Mouse (Mus musculus): ENCODE measurements at regions not wholly inside any gene's neighbourhood (a gene's known extent, or its start where the extent isn't known, plus 50 kb on each side); places are given as distances from the start of the nearest gene placed in this dataset.

GRCm38 (mm10) chr17:49219512-49220197, 208.5 kb upstream of the Mocs1 start:
- CTCF ChIA-PET: no interaction called here

DNA sequence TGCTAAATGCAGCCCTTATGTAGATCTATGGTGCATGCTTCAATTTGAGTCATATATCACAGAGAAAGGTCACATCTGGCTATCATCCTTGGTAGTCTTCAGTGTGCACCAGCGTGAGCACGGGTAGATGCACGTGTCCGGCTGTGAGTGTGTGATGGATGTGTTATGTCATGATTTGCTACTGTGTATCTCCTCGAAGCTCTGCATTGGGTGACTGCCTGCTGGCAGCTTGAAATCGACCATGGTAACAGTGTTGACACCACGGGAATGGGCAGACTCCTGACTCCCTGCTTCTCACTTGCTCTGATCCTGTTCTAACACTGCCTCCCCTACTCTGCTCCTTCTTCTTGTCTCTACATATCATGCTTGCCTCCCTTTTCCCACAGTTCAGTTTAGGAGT, 204.9 kb upstream of the Mocs1 start:
- CTCF ChIA-PET: no interaction called here

GRCm38 (mm10) chr17:49223651-49224050, 204.5 kb upstream of the Mocs1 start:
- CTCF ChIA-PET: no interaction called here

DNA sequence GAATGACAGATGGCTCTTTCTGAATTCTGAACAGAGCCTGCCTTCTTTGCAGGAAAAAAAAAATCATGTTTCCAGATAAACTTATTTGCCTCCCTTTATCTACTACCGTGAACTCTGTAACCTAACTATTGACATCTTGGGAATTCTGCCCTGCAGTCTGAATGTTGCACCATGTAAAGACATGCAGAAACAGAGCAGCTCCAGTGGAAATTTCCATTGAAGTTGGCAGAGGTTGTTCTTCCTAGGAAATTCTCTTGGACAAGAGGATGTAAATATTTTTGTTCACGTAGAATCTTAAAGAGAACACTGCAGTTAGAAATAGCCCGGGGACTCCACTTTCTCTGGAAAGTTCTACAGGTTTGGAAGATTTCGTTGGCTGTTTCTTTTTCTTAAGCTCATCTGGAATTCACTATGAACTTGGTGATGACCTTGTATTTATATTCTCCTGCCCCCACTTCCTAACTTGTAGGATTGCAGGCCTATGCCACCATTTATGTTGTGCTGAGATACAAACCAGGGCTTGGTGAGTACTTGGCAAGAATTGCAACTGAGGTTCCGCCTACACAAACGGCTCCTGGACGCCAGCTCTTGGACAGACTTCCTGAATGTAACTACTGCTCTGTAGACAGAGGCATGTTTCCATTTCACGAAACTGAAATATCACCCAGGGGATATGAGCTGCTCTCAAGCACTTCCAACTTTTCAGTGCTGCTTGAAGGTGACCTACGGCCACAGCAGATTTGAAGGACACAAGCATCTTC, 202.7 kb upstream of the Mocs1 start:
- CTCF ChIA-PET: no interaction called here

- CTCF ChIA-PET: no interaction called here
These were observed 202.2 kb upstream of the Mocs1 start for GRCm38 (mm10) chr17:49226016-49226400.

- CTCF ChIA-PET: interaction anchor here (0.5 kb wide), 1 partner anchor 28 kb away, joined by 3 read pairs; no protein-coding TSS in a partner anchor
These were observed 196.9 kb upstream of the Mocs1 start for GRCm38 (mm10) chr17:49231287-49231686.

DNA sequence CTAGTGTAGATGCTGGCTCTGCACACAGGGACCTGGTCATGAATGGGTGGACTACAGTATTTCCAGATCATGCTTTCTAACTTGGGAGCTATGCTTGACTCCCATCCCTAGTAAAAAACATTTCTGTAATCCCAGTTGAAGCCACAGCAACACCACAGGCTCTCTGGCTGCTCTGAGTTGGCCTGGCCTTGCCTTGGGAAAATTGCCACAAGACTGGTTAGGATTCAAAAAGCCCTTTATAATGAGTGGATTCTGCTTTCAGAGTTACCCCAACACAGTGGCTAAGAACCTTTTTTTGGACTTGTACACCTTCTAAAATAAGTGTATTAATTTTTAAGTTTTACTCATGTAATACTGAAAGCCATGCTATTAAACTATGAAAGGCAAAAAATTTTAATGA, 188.1 kb upstream of the Mocs1 start:
- CTCF ChIA-PET: no interaction called here

DNA sequence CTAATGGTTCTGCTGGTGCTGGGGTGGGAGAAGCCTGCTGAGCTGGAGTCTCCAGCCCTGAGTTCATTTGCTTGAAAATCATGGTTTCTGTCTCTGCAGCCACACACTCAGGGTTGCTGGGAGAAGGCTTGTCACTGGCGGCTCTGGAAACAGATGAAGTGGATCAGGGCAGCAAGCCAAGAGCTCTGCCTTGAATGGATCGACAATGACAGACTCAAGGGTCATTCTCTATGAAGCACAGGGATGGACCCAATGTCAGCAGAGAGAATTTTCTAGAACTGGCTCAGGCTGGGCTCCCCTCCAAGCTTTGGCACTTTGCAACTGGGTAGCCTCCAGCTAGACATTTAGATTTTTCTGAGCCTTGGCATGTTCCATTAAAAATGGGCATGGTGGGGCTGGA, 184.7 kb upstream of the Mocs1 start:
- CTCF ChIA-PET: no interaction called here

DNA sequence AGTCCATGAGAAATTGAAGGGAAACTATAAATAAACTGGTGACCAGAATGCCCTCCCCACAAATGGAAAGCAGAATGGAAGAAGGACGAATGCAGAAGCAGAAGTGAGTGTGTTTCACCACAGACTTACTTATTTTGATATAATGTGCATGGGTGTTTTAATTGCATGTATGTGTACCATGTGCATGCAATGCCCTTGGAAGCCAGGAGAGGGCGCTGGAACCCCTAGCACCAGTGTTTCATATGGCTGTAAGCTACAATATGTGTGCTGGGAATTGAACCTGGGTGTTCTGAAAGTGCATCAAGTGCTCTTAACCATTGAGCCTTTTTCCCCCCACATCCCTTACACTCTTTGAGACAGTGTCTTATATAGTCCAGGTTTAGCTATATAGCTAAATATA, 183.1 kb upstream of the Mocs1 start:
- CTCF ChIA-PET: no interaction called here

GRCm38 (mm10) chr17:49247215-49247614, 180.9 kb upstream of the Mocs1 start:
- CTCF ChIA-PET: no interaction called here

DNA sequence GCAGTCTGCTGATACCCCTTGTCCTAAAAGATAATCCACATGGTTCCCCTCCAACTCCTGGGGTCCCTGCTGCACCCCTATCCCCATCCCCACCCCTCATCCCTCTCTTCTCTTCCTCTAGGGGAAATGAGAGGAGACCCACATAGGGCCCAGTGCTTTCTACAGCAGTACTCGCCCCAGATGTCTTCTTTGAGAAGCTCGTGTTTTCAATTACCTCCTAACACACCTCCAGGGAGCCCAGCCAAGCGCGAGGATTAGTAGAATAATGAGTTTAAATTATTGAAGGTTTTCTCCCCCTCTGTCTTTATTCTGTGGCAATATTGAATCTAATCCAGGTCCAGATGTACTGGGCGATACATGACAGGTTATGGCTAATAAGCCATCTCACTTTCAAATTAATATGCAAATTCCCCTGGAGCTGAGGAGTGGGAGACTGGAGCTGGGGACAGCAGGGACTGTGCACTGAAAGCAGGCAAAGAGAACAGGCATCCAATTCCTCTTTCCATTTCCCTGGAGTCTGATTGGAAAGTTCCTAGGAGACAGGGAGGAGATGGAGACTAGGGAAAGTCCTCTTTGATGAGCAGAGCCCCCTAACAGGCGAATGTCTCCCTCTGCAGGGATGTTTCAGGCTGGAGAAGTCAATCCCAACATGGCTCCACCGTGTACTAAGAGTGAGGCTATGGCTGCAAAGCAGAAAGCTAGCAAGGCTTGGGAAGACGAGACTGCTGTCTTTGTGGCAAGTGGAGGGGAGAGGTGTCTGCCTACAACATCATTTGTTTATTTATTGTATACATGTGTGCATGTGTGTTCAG, 177.2 kb upstream of the Mocs1 start:
- CTCF ChIA-PET: no interaction called here

DNA sequence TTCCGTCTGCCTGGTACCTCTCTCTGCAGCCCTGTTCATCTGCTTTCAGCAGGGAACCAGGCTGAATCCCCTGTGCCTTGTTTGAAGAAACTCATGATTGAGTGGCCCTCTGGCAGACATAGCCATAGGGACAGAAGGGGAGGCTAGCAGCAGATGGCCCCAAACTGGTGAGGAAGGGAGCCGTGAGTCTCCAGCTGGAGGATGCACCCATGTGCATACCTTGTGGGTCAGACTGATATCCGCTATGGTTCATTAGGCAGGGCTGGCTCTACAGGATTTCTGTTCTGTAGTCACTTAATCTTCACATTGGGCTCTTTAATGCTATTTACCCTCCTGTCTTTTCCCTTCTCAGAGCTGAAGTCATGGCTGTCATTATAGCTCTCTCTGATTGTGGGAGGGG, 175.9 kb upstream of the Mocs1 start:
- CTCF ChIA-PET: no interaction called here

DNA sequence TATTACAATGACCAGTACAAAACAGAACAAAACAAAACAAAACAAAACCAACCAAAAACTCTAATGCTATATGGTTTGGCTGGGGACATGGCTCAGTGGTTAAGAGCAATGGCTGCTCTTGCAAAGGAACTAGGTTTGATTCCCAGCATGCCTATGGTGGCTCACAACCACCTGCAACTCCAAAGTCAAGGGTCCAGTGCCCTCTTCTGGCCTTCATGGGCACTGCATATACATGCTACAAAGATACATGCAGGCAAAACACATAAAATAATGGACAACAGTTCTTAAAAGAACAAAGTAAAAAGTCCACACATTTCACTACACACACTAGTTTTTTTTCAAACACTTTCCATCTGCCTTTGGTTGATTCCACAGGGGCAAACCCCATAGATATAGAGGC, 169.7 kb upstream of the Mocs1 start:
- CTCF ChIA-PET: no interaction called here

DNA sequence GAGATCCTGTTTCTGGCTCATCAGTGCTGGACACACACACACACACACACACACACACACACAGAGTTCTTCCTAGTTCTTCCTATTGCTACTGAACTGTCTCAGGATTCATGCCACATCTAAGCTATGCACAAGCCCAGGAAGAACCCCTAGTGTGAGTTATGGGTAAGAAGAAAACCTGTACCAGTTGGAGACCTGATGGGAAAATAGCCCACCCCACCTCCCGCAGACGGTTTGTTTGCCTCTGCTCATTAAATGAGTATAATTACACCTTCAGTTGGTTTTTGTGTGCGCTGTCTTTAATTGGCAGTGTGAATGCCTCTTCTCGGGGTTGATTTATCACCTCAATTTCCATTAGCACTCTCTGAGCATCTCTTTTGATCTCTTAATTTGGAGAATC, 165.8 kb upstream of the Mocs1 start:
- CTCF ChIA-PET: no interaction called here

GRCm38 (mm10) chr17:49266343-49266742, 161.8 kb upstream of the Mocs1 start:
- CTCF ChIA-PET: no interaction called here

DNA sequence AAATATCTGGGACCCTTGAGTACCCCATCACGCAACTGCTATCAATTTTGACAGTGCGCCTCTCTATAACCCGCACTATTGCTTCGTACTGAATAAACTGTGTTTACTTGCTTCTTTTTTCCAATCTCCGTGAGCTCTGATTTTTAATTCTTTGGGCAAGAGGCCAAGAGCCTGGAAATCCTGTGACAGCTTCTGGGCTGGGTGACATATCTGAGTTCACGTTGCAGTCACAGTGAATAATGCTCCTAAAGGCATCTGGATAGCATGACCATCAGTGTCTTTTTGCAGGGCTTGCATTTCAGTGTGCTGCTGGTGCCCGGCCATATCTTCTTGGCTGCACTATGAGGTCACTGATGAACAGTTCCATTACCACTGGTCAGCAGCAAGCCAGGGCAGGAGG, 158.2 kb upstream of the Mocs1 start:
- CTCF ChIA-PET: no interaction called here

- CTCF ChIA-PET: no interaction called here
These were observed 155.3 kb upstream of the Mocs1 start for GRCm38 (mm10) chr17:49272661-49273448.

GRCm38 (mm10) chr17:49274936-49275335, 153.2 kb upstream of the Mocs1 start:
- CTCF ChIA-PET: no interaction called here

DNA sequence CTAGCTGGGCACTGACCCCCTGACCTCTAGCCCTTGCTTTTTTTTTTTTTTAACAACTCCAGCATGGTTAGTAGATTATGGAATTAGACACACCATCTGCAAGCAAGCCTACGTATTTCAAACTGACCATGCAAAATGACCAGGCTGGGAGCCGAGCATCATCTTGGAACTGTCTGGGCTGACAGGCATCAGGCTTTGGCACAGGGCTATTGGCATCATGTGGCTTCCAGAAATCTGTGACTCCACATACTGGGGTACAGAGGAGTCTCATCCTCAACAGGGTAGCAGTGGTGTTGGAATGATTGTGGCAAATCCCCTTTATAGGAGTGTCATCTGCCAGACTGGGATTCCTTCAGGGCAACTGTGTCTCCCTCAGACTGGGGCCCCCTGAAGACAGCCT, 152.7 kb upstream of the Mocs1 start:
- CTCF ChIA-PET: no interaction called here

DNA sequence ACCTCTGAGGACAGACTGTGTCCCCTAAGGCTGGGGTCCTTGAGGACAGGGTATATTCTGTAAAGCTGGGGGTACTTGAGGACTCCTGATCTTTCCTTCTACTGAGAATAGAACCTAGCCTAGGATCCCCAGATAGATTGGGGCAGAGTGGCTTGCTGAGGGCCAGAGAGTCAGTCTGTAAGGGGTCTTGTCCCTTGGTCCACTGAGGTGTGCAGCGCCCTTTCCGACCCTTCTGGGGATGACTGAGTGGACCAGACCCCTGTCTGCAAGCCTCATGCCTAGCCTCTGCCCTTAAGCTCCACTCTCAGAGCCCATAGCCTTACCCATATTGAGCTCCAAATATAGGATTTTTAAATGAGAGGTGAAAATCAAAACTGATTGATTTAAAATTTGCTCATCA, 152.2 kb upstream of the Mocs1 start:
- CTCF ChIA-PET: no interaction called here

GRCm38 (mm10) chr17:49278541-49278940, 149.6 kb upstream of the Mocs1 start:
- CTCF ChIA-PET: no interaction called here
